Mouse (Mus musculus): ENCODE measurements at regions not wholly inside any gene's neighbourhood (a gene's known extent, or its start where the extent isn't known, plus 50 kb on each side); places are given as distances from the start of the nearest gene placed in this dataset.

GRCm38 (mm10) chr13:64007688-64008087 lies 81.3 kb downstream of the Hsd17b3 start:
- DNase-seq (ENCODE audit: low spot score in 2 of 2), result no peak

GRCm38 (mm10) chr13:64002945-64003459 lies 86.0 kb downstream of the Hsd17b3 start:
- DNase-seq (ENCODE audit: low spot score in 2 of 2), result no peak

- DNase-seq (ENCODE audit: low spot score in 2 of 2), result no peak
Measured at GRCm38 (mm10) chr13:64000303-64000702, 88.7 kb downstream of the Hsd17b3 start.

- no peak for DNase-seq (ENCODE audit: low spot score in 2 of 2)
Measured at GRCm38 (mm10) chr13:63998647-63999046, 90.4 kb downstream of the Hsd17b3 start.

GRCm38 (mm10) chr13:63993857-63994477 lies 95.1 kb downstream of the Hsd17b3 start:
- no peak for DNase-seq (ENCODE audit: low spot score in 2 of 2)

GRCm38 (mm10) chr13:63992989-63993388 lies 96.0 kb downstream of the Hsd17b3 start:
- no peak for DNase-seq (ENCODE audit: low spot score in 2 of 2)

GRCm38 (mm10) chr13:63990480-63990958 lies 98.5 kb downstream of the Hsd17b3 start:
- peak in 1 of 2 experiments; percentile 3 for DNase-seq (ENCODE audit: low spot score in 2 of 2)

GRCm38 (mm10) chr13:63989769-63990168 lies 99.3 kb downstream of the Hsd17b3 start:
- no peak for DNase-seq (ENCODE audit: low spot score in 2 of 2)

GRCm38 (mm10) chr13:63988263-63988662 lies 100.8 kb downstream of the Hsd17b3 start:
- no peak for DNase-seq (ENCODE audit: low spot score in 2 of 2)

- DNase-seq (ENCODE audit: low spot score in 2 of 2), result no peak
Measured at GRCm38 (mm10) chr13:63986681-63987080, 102.3 kb downstream of the Hsd17b3 start.

- no peak for DNase-seq (ENCODE audit: low spot score in 2 of 2)
Measured at GRCm38 (mm10) chr13:63985590-63985989, 103.4 kb downstream of the Hsd17b3 start.

GRCm38 (mm10) chr13:63985086-63985485 lies 103.9 kb downstream of the Hsd17b3 start:
- DNase-seq (ENCODE audit: low spot score in 2 of 2), result no peak

- DNase-seq (ENCODE audit: low spot score in 2 of 2), result no peak
Measured at GRCm38 (mm10) chr13:63980012-63980691, 108.9 kb downstream of the Hsd17b3 start.

GRCm38 (mm10) chr13:63979581-63979980 lies 109.4 kb downstream of the Hsd17b3 start:
- DNase-seq (ENCODE audit: low spot score in 2 of 2), result no peak

GRCm38 (mm10) chr13:63969907-63970306 lies 119.1 kb downstream of the Hsd17b3 start:
- no peak for DNase-seq (ENCODE audit: low spot score in 2 of 2)

- DNase-seq (ENCODE audit: low spot score in 2 of 2), result no peak
Measured at GRCm38 (mm10) chr13:63968623-63969022, 120.4 kb downstream of the Hsd17b3 start.

GRCm38 (mm10) chr13:63957098-63957497 lies 131.9 kb downstream of the Hsd17b3 start:
- peak; percentile 2 to 10 for DNase-seq (ENCODE audit: low spot score in 2 of 2)

GRCm38 (mm10) chr13:63954305-63954704 lies 134.7 kb downstream of the Hsd17b3 start:
- no peak for DNase-seq (ENCODE audit: low spot score in 2 of 2)

GRCm38 (mm10) chr13:63951922-63952734 lies 136.9 kb downstream of the Hsd17b3 start:
- DNase-seq (ENCODE audit: low spot score in 2 of 2), result no peak

GRCm38 (mm10) chr13:63951136-63951535 lies 136.1 kb downstream of the Ercc6l2 start:
- no peak for DNase-seq (ENCODE audit: low spot score in 2 of 2)

All from right cerebral cortex, adult 2 months (tissue).